Mouse (Mus musculus) spleen, adult 2 months (tissue): Measurements from ENCODE around the gene Appl2.

Source experiments
- CTCF ChIP-seq: fragments of 200-500 bp; IDR thresholded peaks from 2 replicates; pipeline ENCODE4 v1.5.1; 2011; ENCODE audit warnings: mild to moderate bottlenecking, inconsistent platforms; ENCODE audit not compliant: insufficient read depth, insufficient read length, insufficient replicate concordance; ENCODE audit errors: extremely low read depth
- POLR2A ChIP-seq: fragments of 200-500 bp; IDR thresholded peaks from 2 replicates; pipeline ENCODE4 v1.6.1; 2011; ENCODE audit warnings: low read depth, low read length, inconsistent platforms

- TF ChIP-seq POLR2A (no peak), CTCF (no peak)
Observed at GRCm38 (mm10) chr10:83610518-83610917, 38.0 kb downstream of the Appl2 start.
